Mouse (Mus musculus) embryonic facial prominence, embryonic 10.5 days (tissue): Measurements from ENCODE around the gene Slbp. TPM values are rescaled to one million over a fixed set of nuclear protein-coding genes. Genes with fewer than 3 reads are reported as not detected.

Experiments used
- DNase-seq: peaks from one replicate; pipeline ENCODE4 v3.0.0-alpha.2; 2017; ENCODE audit warnings: low spot score
- H3K27ac ChIP-seq: fragments of 300-500 bp; sonication (generic); replicated peaks from 2 replicates; pipeline ENCODE4 v1.5.1; 2016; ENCODE audit warnings: mild to moderate bottlenecking
- H3K27me3 ChIP-seq: fragments of 300-500 bp; sonication (generic); replicated peaks from 2 replicates; pipeline ENCODE4 v1.6.1; 2016; ENCODE audit warnings: low read depth, mild to moderate bottlenecking; ENCODE audit not compliant: poor library complexity, severe bottlenecking
- H3K36me3 ChIP-seq: fragments of 300-500 bp; sonication (generic); replicated peaks from 2 replicates; pipeline ENCODE4 v1.6.1; 2016; ENCODE audit warnings: mild to moderate bottlenecking, moderate library complexity
- H3K4me1 ChIP-seq: fragments of 300-500 bp; sonication (generic); 2 replicates; pipeline ENCODE4 v1.6.1; 2016
- H3K4me3 ChIP-seq: fragments of 300-500 bp; sonication (generic); 2 replicates; pipeline ENCODE4 v1.5.1; 2016; ENCODE audit warnings: mild to moderate bottlenecking, moderate library complexity
- H3K9me3 ChIP-seq: fragments of 300-500 bp; sonication (generic); 2 replicates; pipeline ENCODE4 v1.6.1; 2016; ENCODE audit warnings: mild to moderate bottlenecking
- WGBS: fragments of 180-500 bp; shearing (Covaris S2); methylation state at CpG from one replicate; pipeline ENCODE4 v1.1.7; 2016; 5-methylcytosine and 5-hydroxymethylcytosine counted together
- polyA plus RNA-seq: library from polyadenylated mRNA; unstranded; fragments of >200 nt; fragmentation: Nextera tagmentation; extraction: Ambion mirVana; gene quantifications from 2 replicates; pipeline ENCODE4 v1.2.1, GENCODE M21; 2016

The Slbp gene
- polyA plus RNA-seq, 1 experiment from 2014 or later: 322 TPM

DNA sequence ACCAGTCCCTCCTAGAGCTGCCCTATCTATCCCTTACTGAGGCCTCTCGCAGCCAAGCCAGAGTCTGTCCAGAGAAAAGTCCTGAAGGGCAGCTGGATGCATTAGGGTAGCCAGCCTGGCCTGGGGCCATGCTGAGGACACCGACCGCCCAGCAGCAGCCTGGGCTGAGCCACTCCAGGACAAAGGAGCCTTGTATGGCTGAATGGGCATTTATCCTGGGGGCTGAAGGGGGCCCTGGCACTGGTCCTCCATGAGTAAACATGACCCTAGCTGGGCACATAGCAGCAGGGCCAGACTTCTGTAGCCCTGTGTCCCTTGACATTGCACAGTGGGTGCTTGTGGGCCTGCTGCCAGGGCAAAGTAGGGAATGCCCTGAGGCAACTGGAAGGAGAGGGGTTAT is 22.1 kb upstream of the Slbp start:
- Histone ChIP-seq H3K9me3 (no peaks in the 10 kb centered on the region), H3K27ac (peak overlapping the region; percentile 44), H3K36me3 (peaks cover 52% of the 10 kb centered on the region), H3K4me1 (peaks cover 10% of the 10 kb centered on the region), H3K27me3 (no peaks in the 10 kb centered on the region), H3K4me3 (no peak overlapping the region)
- DNase-seq: no peak
- WGBS: 58% methylated on average over 3 of the region's 3 CpGs

- 88% methylated on average over 5 of the region's 5 CpGs for WGBS
- H3K36me3 ChIP-seq: peaks cover 79% of the 10 kb centered on the region
These were observed 19.3 kb upstream of the Slbp start for GRCm38 (mm10) chr5:33671659-33672058.

GRCm38 (mm10) chr5:33668223-33668622 is 15.8 kb upstream of the Slbp start:
- DNase-seq: no peak
- Histone ChIP-seq H3K36me3 (peaks cover 98% of the 10 kb centered on the region), H3K4me1 (0 out of 2 replicates have a peak, but pooled peaks cover 3% of the 10 kb centered on the region), H3K9me3 (no peaks in the 10 kb centered on the region), H3K27me3 (no peaks in the 10 kb centered on the region), H3K4me3 (no peak overlapping the region), H3K27ac (no peak overlapping the region)

More at GRCm38 (mm10) chr5:33671659-33672058, 19.3 kb upstream of the Slbp start:
- DNase-seq: no peak
- Histone ChIP-seq H3K27ac (no peak overlapping the region), H3K27me3 (no peaks in the 10 kb centered on the region), H3K9me3 (no peaks in the 10 kb centered on the region), H3K4me1 (peaks cover 10% of the 10 kb centered on the region), H3K4me3 (no peak overlapping the region)

GRCm38 (mm10) chr5:33658664-33659050 is 6.3 kb upstream of the Slbp start:
- H3K4me1 ChIP-seq: peaks cover 41% of the 10 kb centered on the region
- DNase-seq: no peak
- under 1% methylated on average over 26 of the region's 26 CpGs for WGBS

DNA sequence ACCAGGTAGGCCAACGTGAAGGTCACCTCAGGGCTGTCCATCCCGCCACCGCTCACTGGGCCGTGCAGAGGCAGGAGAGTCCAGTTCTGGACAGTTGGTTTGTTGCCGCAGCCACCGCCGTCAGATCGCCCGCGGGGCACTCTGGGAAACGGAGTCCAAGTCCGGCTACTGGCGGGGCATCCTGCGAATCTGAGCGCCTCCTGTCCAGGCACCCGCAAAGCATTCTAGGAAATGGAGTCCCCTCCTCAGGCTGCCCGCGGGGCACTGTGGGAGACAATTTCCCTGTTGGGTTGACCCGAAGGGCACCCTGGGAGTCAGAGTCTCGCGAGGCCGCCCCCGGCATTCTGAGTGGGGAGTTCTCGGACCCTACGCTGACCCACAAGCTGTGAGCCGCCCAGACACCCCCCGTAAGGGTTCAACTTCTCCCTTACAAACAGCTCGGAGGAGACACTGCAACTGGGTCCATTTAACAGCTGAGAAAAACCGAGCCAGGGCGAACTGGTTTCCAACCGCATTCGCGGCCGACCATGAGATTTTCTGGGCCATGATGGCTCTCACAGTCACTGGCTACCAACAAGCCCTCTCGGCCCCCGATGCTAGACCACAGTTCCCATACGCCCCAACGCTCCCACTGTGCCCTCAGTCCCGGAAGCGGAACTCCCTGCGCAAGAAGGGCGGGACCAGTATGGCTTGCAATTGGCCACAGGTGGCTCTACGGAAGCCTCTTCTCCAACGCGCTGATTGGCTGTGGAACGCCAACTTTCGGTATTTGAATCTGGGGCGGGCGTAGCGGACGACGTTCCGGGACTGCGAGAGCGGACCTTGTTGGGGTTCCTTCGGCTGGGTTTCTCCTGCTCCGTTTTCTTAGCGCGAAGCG is 5.7 kb upstream of the Slbp start, which contains the start of the genes Tacc3 and Tmem129:
TSS of gene Tacc3 (plus strand) at position 342 of the 877 bp plus-strand sequence.
TSS of gene Tmem129 (minus strand) at position 630 of the 877 bp plus-strand sequence.
- H3K27ac ChIP-seq: peak within 1 kb of the TSS; percentile 96
- no peaks in the 10 kb centered on the region for H3K9me3 ChIP-seq
- H3K4me3 ChIP-seq: peak within 1 kb of the TSS; percentile 78
- peaks cover 41% of the 10 kb centered on the region for H3K4me1 ChIP-seq
- peaks cover 58% of the 10 kb centered on the region for H3K36me3 ChIP-seq
- DNase-seq: peak; percentile 98
- under 1% methylated on average over 60 of the region's 60 CpGs for WGBS
- H3K27me3 ChIP-seq: no peaks in the 10 kb centered on the region

More at GRCm38 (mm10) chr5:33658664-33659050, 6.3 kb upstream of the Slbp start:
- Histone ChIP-seq H3K27ac (peak overlapping the region; percentile 96), H3K9me3 (no peaks in the 10 kb centered on the region), H3K27me3 (no peaks in the 10 kb centered on the region), H3K4me3 (peak overlapping the region; percentile 78), H3K36me3 (peaks cover 57% of the 10 kb centered on the region)

DNA sequence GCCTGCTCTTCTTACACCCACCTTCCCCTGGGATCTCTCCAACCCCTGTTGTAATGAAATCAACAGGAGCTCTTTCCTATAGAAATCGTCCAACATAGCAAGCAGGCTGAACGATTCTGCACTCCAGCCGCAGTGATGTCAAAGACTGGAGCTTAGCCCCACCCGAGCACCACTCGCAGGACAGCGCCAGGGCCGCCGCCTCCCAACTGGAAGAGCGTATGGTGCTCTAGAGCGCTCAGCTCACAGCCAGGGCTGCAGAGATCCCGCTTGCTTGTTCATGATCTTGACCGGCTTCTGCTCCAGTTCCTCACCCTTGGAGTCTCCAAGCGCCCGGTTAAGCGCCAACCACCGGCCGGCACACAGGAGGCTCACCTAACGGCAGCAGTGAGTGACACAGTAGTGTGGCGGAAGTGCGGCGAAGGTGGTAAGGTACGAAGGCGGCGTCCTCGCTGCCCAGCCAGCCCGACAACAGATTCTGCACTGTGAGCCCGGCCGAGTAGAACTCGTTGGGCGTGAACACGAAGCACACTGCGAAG is 4.9 kb upstream of the Slbp start:
- Histone ChIP-seq H3K36me3 (peaks cover 52% of the 10 kb centered on the region), H3K4me1 (peaks cover 46% of the 10 kb centered on the region), H3K27ac (peak overlapping the region; percentile 96), H3K4me3 (peak overlapping the region; percentile 78), H3K27me3 (no peaks in the 10 kb centered on the region), H3K9me3 (no peaks in the 10 kb centered on the region)
- DNase-seq: no peak
- WGBS: under 1% methylated on average over 32 of the region's 32 CpGs

DNA sequence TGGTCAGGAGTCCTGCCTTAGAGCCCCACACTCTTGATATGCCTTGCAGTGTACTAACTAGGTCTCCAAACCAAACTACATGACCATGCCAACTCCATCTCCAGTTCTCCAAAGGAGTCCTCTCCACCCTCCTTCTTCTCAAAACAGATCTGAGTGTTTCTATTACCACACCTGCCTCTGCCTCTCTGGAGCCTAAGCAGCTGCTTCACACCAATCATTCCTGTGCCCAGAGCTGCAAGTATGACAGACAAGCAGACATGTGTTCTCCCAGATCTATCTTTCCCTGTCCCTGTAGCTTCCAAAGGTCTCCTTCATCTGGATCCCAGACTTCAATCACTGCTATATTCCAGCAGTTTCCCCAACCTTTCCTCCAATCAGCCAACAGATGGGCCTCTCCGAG is 4.4 kb upstream of the Slbp start:
- Histone ChIP-seq H3K36me3 (peaks cover 49% of the 10 kb centered on the region), H3K27me3 (no peaks in the 10 kb centered on the region), H3K27ac (peak overlapping the region; percentile 96; the same call in 1 of the 2 replicates), H3K9me3 (no peaks in the 10 kb centered on the region), H3K4me1 (peaks cover 48% of the 10 kb centered on the region), H3K4me3 (peak overlapping the region; percentile 78)
- 39% methylated on average over 1 of the region's 1 CpGs for WGBS
- no peak for DNase-seq

GRCm38 (mm10) chr5:33655251-33655840 is 3.0 kb upstream of the Slbp start:
- Histone ChIP-seq H3K4me3 (peak overlapping the region; percentile 31; the same call in 1 of the 2 replicates), H3K9me3 (no peaks in the 10 kb centered on the region), H3K27ac (no peak overlapping the region), H3K27me3 (no peaks in the 10 kb centered on the region), H3K4me1 (peaks cover 54% of the 10 kb centered on the region), H3K36me3 (peaks cover 37% of the 10 kb centered on the region)
- WGBS: 92% methylated on average over 10 of the region's 10 CpGs
- DNase-seq: no peak

GRCm38 (mm10) chr5:33654424-33654823 is 2.0 kb upstream of the Slbp start:
- peaks cover 54% of the 10 kb centered on the region for H3K4me1 ChIP-seq

GRCm38 (mm10) chr5:33652783-33653173 is 404 bp upstream of the Slbp start:
- no peaks in the 10 kb centered on the region for H3K9me3 ChIP-seq
- no peaks in the 10 kb centered on the region for H3K27me3 ChIP-seq
- WGBS: 5% methylated on average over 9 of the region's 9 CpGs
- H3K36me3 ChIP-seq: peaks cover 57% of the 10 kb centered on the region
- H3K4me3 ChIP-seq: peak overlapping the region; percentile 85
- peak overlapping the region; percentile 99 for H3K27ac ChIP-seq
- peaks cover 49% of the 10 kb centered on the region for H3K4me1 ChIP-seq
- DNase-seq: no peak

More at GRCm38 (mm10) chr5:33654424-33654823, 2.0 kb upstream of the Slbp start:
- DNase-seq: no peak
- Histone ChIP-seq H3K9me3 (no peaks in the 10 kb centered on the region), H3K4me3 (no peak overlapping the region; the same call in 1 of the 2 replicates), H3K27me3 (no peaks in the 10 kb centered on the region), H3K27ac (no peak overlapping the region), H3K36me3 (peaks cover 42% of the 10 kb centered on the region)
- WGBS: 94% methylated on average over 13 of the region's 13 CpGs

DNA sequence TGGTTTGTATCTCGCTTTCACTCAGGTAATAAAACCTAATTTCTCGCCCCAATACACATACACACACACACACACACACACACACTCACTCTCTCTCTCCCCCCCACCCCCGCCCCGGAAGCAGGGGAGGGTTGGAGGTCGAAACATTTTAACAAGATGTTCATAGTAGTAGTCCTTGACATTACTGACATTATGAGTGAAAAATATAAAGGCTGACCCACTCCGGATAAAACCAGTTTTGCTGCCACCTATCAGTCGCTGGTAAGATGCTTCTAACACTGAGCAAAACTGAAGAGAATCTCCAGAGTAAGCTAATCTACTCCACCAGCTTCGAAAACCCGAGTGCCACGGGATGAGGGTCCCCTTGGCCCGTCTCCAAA is 843 bp downstream of the Slbp start:
- Histone ChIP-seq H3K27me3 (no peaks in the 10 kb centered on the region), H3K9me3 (no peaks in the 10 kb centered on the region), H3K4me1 (peaks cover 41% of the 10 kb centered on the region), H3K4me3 (peak overlapping the region; percentile 85), H3K27ac (peak overlapping the region; percentile 99), H3K36me3 (peaks cover 69% of the 10 kb centered on the region)
- no peak for DNase-seq
- under 1% methylated on average over 11 of the region's 11 CpGs for WGBS

DNA sequence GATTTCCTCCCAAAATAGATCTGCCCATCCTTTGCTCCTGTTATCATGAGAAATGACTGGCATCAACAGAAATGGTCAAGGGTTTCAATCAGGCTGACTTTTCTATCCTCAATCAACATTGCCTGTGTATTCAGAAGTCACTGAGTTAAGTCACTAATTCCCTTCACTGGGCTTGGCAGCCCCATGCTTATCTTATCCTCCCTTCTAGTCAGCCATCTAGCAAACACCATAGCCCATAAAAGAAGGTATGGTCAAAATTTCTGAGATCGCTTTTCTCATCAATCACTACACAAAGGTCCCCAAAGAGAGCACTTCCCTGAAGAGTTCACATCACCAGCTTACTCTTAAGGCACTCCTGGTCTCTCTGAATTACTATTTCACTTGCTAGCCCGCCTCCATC is 1.4 kb downstream of the Slbp start:
- Histone ChIP-seq H3K4me3 (peak overlapping the region; percentile 85), H3K36me3 (peaks cover 75% of the 10 kb centered on the region), H3K27me3 (no peaks in the 10 kb centered on the region), H3K4me1 (peaks cover 36% of the 10 kb centered on the region), H3K9me3 (no peaks in the 10 kb centered on the region), H3K27ac (peak overlapping the region; percentile 99)
- no peak for DNase-seq
- WGBS: 22% methylated on average over 2 of the region's 2 CpGs
